Mouse (Mus musculus) lung, postnatal 25 days (tissue): ENCODE data around the gene Itgb1.

Experiments
- DNase-seq: peaks from one replicate; pipeline ENCODE4 v3.0.0; 2022; ENCODE audit warnings: low spot score

Itgb1 gene

GRCm38 (mm10) chr8:128681970-128682369 lies 3.5 kb upstream of the Itgb1 start:
- DNase-seq: peak; percentile 31

- DNase-seq: no peak
Measured at GRCm38 (mm10) chr8:128684609-128685506, 596 bp upstream of the Itgb1 start.

GRCm38 (mm10) chr8:128686429-128686990 lies 1.1 kb downstream of the Itgb1 start:
- DNase-seq: no peak

GRCm38 (mm10) chr8:128688679-128689078 lies 3.2 kb downstream of the Itgb1 start:
- DNase-seq: no peak

- DNase-seq: no peak
Measured at GRCm38 (mm10) chr8:128690056-128690455, 4.6 kb downstream of the Itgb1 start.

GRCm38 (mm10) chr8:128696701-128697397 lies 11.4 kb downstream of the Itgb1 start:
- DNase-seq: no peak

GRCm38 (mm10) chr8:128697945-128698344 lies 12.5 kb downstream of the Itgb1 start:
- no peak for DNase-seq

- no peak for DNase-seq
Measured at GRCm38 (mm10) chr8:128704376-128704775, 18.9 kb downstream of the Itgb1 start.

GRCm38 (mm10) chr8:128704836-128705235 lies 19.4 kb downstream of the Itgb1 start:
- DNase-seq: no peak

GRCm38 (mm10) chr8:128709261-128709660 lies 23.8 kb downstream of the Itgb1 start:
- DNase-seq: peak; percentile 87

GRCm38 (mm10) chr8:128716184-128716583 lies 30.7 kb downstream of the Itgb1 start:
- no peak for DNase-seq

GRCm38 (mm10) chr8:128724819-128725218 lies 39.4 kb downstream of the Itgb1 start:
- peak; percentile 14 for DNase-seq

GRCm38 (mm10) chr8:128727213-128727612 lies 41.8 kb downstream of the Itgb1 start:
- DNase-seq: no peak

GRCm38 (mm10) chr8:128732254-128732653 lies 46.8 kb downstream of the Itgb1 start:
- DNase-seq: no peak

GRCm38 (mm10) chr8:128734118-128734517 lies 48.7 kb downstream of the Itgb1 start:
- no peak for DNase-seq

GRCm38 (mm10) chr8:128735692-128736091 lies 50.2 kb downstream of the Itgb1 start:
- DNase-seq: no peak
